Mouse (Mus musculus): ENCODE measurements around the gene Enkd1.

Gene Enkd1

GRCm38 (mm10) chr8:105707498-105708403 is at the start of gene Enkd1, which contains the start of gene 4933405L10Rik:
Gene Enkd1, minus strand, starts transcription at chr8:105708210.
Gene 4933405L10Rik, plus strand, starts transcription at chr8:105707655.
- DNase-seq (ENCODE audit: low read depth, low spot score), result peak; percentile 90

- no peak for DNase-seq (ENCODE audit: low read depth, low spot score)
Observed at GRCm38 (mm10) chr8:105754688-105755087, 46.7 kb upstream of the Enkd1 start.

- DNase-seq (ENCODE audit: low read depth, low spot score), result no peak
Observed at GRCm38 (mm10) chr8:105753916-105754315, 45.9 kb upstream of the Enkd1 start.

GRCm38 (mm10) chr8:105750606-105751005 is 42.6 kb upstream of the Enkd1 start:
- no peak for DNase-seq (ENCODE audit: low read depth, low spot score)

GRCm38 (mm10) chr8:105743301-105743700 is 35.3 kb upstream of the Enkd1 start:
- DNase-seq (ENCODE audit: low read depth, low spot score), result no peak

GRCm38 (mm10) chr8:105739216-105739615 is 31.2 kb upstream of the Enkd1 start:
- no peak for DNase-seq (ENCODE audit: low read depth, low spot score)

- no peak for DNase-seq (ENCODE audit: low read depth, low spot score)
Observed at GRCm38 (mm10) chr8:105732186-105732585, 24.2 kb upstream of the Enkd1 start.

- peak; percentile 54 for DNase-seq (ENCODE audit: low read depth, low spot score)
Observed at GRCm38 (mm10) chr8:105727397-105728124, 19.6 kb upstream of the Enkd1 start.

- DNase-seq (ENCODE audit: low read depth, low spot score), result no peak
Observed at GRCm38 (mm10) chr8:105725726-105726125, 17.7 kb upstream of the Enkd1 start.

- DNase-seq (ENCODE audit: low read depth, low spot score), result no peak
Observed at GRCm38 (mm10) chr8:105722861-105723260, 14.9 kb upstream of the Enkd1 start.

- no peak for DNase-seq (ENCODE audit: low read depth, low spot score)
Observed at GRCm38 (mm10) chr8:105719637-105720036, 11.6 kb upstream of the Enkd1 start.

- DNase-seq (ENCODE audit: low read depth, low spot score), result no peak
Observed at GRCm38 (mm10) chr8:105716302-105716945, 8.4 kb upstream of the Enkd1 start.

- DNase-seq (ENCODE audit: low read depth, low spot score), result no peak
Observed at GRCm38 (mm10) chr8:105715042-105715441, 7.0 kb upstream of the Enkd1 start.

- peak; percentile 93 for DNase-seq (ENCODE audit: low read depth, low spot score)
Observed at GRCm38 (mm10) chr8:105714139-105714538, 6.1 kb upstream of the Enkd1 start.

- no peak for DNase-seq (ENCODE audit: low read depth, low spot score)
Observed at GRCm38 (mm10) chr8:105712286-105712685, 4.3 kb upstream of the Enkd1 start.

- no peak for DNase-seq (ENCODE audit: low read depth, low spot score)
Observed at GRCm38 (mm10) chr8:105709317-105709716, 1.3 kb upstream of the Enkd1 start.

GRCm38 (mm10) chr8:105708675-105709074 is 665 bp upstream of the Enkd1 start:
- no peak for DNase-seq (ENCODE audit: low read depth, low spot score)

- no peak for DNase-seq (ENCODE audit: low read depth, low spot score)
Observed at GRCm38 (mm10) chr8:105706426-105706825, 1.6 kb downstream of the Enkd1 start.

GRCm38 (mm10) chr8:105704955-105705354 is 3.1 kb downstream of the Enkd1 start:
- no peak for DNase-seq (ENCODE audit: low read depth, low spot score)

- DNase-seq (ENCODE audit: low read depth, low spot score), result no peak
Observed at GRCm38 (mm10) chr8:105704146-105704812, 3.7 kb downstream of the Enkd1 start.

GRCm38 (mm10) chr8:105702731-105703415 is 5.1 kb downstream of the Enkd1 start:
- DNase-seq (ENCODE audit: low read depth, low spot score), result no peak

Measured in CD4-positive, CD25-positive, alpha-beta regulatory T cell, adult 2 months (primary cell).